Mouse (Mus musculus) liver, adult (tissue): ENCODE data around the gene Erc1.

Experiments used
- GATA4 ChIP-seq: IDR thresholded peaks from 2 replicates; pipeline ENCODE4 v1.6.1; 2014; ENCODE audit warnings: mild to moderate bottlenecking, low read length; ENCODE audit not compliant: insufficient replicate concordance

The Erc1 gene

DNA sequence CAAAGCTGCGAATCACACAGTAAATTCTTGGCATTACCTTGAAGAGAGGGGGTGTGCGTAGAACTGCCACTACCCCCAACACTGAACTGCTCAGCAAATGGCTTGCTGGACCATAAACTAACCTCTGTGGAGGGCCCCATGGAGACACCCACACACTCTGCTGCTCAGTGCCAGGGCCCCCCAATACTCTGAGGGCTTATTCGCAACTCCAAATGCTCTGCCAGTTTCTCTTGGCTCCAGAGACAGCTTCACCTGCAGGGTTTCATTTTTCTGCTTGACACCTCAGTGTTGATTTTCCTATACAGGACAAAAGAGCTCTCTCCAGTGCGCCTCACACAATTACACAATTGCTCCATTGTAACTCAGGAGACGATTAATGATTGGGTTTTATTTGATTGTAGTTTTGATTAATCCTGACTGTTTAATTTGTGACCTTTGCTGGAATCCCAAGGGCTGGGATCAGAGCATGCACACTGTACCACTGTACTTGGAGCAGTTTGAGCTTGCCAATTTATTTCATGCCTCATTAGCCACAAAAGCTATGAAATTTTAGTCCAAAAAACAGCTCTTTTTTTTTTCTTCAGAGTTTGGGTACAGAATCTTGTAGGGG, 173.7 kb downstream of the Erc1 start:
- TF ChIP-seq GATA4 = no peak

DNA sequence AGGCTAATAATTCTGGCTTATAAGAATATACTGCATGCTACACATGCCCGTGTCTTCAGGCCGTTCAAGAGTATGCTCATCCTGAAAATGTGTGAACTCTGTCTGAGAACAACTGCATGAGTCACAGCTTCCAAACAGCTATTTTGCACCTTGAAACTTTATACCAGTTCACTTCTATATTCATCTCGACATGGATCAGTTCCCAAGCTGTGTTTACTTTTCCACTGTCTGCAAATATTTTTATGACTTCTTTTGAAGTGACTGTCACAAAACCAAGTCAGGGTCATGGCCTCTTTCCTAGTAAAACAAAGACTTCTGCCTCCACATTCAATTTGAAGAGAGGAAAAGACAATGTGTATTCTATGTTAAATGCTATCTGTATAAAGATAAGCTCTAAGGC, 178.2 kb downstream of the Erc1 start:
- no peak for TF ChIP-seq GATA4

- no peak for TF ChIP-seq GATA4
Observed at GRCm38 (mm10) chr6:119662936-119663335, 185.0 kb downstream of the Erc1 start.

DNA sequence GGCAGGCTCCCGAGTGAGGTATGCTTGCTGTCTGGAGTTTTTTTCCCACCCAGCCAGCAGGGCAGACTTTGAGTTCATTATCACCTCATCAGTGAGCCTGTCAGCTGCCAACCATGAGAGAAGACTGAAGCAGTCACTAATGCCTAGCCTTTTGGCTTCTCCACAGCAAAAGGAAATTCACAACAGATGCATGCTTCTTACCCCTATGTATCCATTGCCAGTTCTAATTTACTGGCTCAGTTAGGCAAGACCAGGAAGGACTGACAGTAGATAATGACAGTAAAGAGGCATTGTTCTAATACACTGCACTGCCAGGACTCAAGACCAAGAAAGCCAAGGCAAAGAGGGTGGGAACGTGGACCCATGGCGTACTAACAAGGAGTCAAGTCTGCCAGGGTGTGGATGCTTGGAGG, 186.9 kb downstream of the Erc1 start:
- no peak for TF ChIP-seq GATA4

DNA sequence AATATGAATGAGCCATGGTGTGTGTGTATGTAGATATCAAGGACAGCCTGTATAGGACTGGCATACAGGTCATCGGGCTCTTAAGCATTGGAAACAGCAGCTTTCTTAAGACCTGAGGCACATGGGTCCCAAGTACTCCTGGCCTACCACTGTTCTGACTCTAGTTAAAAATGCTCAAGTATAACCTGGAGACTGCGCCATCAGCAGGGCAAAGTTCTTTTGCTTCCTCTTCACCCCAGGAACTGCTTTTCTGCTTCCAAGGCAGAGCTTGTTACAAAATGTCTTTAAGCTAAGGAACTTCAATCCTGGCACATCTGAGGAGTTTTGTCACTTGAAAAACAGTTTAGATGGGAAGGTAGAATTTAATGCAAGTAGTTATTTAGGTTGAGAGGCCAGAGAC, 189.5 kb downstream of the Erc1 start:
- no peak for TF ChIP-seq GATA4

GRCm38 (mm10) chr6:119657418-119658178, 190.4 kb downstream of the Erc1 start:
- TF ChIP-seq GATA4 = no peak

GRCm38 (mm10) chr6:119643880-119644460, 204.0 kb downstream of the Erc1 start:
- TF ChIP-seq GATA4 = no peak

DNA sequence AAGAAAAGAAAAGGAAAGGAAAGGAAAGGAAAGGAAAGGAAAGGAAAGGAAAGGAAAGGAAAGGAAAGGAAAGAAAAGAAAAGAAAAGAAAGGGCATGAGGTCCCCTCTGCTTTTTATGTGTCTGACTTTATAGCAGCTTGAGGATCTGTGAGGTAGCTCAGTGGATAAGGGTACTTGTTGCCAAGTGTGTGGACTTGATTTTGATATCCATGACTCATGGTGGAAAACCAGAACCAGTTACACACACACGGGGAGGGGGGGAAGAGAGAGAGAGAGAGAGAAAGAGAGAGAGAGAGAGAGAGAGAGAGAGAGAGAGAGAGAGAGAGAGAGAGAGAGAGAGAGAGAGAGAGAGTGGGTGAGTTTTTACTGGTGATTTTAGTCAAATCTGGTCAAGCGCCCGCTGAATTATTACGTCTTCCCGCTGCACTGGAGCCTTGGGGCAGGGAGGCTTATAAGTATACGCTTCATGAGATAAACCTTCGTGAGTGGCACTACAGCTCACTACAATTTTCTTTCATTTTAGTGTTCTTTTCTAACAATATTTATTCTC, 204.7 kb downstream of the Erc1 start:
- no peak for TF ChIP-seq GATA4

GRCm38 (mm10) chr6:119642718-119643117, 205.2 kb downstream of the Erc1 start:
- no peak for TF ChIP-seq GATA4

- no peak for TF ChIP-seq GATA4
Observed at GRCm38 (mm10) chr6:119635629-119636028, 212.3 kb downstream of the Erc1 start.

- no peak for TF ChIP-seq GATA4
Observed at GRCm38 (mm10) chr6:119630622-119631021, 217.3 kb downstream of the Erc1 start.

- no peak for TF ChIP-seq GATA4
Observed at GRCm38 (mm10) chr6:119601379-119601778, 246.6 kb downstream of the Erc1 start.

DNA sequence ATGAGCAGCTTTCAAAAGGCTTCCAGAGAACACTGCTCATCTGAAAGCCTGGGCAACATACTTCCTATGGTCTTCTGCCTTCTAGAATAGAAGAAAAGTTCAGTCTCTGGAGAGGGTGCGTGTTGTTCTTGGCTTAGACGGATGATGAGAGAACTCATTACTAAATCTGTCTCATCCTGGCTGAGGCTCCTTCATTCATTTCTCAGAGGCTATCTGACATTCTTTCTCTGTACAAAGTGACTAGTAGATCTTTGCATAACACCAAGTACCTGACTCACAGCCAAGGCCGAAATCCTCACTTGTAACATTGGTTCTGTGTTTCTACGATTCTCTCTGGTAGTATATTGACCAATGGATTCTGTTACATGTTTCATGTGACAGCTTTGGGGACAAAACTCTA, 252.5 kb downstream of the Erc1 start:
- no peak for TF ChIP-seq GATA4

DNA sequence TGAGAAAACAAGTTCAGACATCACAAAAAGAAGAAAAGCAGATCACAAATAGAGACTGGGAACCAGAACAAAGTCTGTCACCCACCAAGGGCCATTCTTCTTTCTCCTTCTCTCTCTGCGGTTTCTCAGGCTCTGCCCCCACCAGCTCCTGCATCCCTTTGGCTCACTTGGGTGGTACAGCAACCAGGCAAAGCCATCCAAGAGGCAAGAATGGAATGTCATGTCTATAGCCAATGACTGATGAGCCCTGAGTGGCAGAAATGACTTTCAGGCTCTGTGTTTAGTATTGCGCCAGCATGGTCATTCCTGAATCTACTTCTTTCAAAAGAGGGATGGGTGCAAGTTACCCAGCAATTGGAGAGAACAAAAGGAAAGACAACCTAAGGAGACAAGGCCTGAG, 257.1 kb downstream of the Erc1 start:
- TF ChIP-seq GATA4 = no peak

DNA sequence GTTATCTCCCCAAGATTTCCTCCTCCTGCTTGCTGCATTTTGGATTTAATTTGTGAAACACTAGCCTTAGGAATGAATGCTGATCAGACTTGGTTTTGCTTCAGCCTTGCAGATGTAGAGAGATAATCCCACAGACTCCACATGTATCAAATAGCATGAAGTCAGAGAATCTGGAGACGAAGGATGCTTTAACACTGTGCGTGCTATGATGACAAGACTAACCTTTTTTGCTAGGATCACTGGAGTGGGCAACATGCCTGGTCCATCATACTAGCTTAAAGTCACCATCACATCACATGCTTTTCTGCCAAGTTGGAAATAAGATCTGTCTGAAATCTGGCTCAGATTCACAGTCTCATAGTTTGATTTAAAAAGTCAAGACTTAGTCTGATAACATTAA, 260.1 kb downstream of the Erc1 start:
- no peak for TF ChIP-seq GATA4

DNA sequence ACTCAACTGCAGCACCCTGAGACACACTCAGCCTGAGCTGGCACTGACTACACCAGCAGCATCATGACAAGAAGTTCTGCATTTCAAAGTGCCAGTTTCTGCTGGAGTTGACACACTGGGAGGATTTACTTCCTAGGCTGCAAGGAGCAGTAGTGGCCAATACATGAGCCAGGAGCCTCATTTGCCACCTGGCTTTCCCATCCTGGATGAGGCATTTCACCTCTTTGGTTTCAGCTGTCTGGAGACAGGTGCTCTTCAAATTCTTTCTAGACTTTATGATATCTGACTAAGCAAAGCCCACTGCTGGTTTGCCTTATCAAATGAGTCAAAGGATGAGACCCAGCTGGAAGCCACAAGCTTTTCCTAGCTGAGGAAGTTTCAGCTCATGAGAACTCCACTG, 260.5 kb downstream of the Erc1 start:
- TF ChIP-seq GATA4 = no peak
